Comparison of ENCODE assay signal across 14 mouse cellular contexts in genomic region chr12:69923128-69923527, GRCm38 (mm10).
"Had no signal": no experiment of that assay in that cellular context is flagged by ENCODE, and none has a peak within 500 bp of the region (broad histone marks: within the 10 kb centered on the region; RNA-seq: fewer than 3 reads in every experiment).

No protein-coding gene starts in this region.

- DNase-seq: kidney, adult 8-10 months; kidney, postnatal 25 days; lung, embryonic 14.5 days; lung, postnatal 10 days; midbrain, embryonic 14.5 days; right cerebral cortex, adult 18-20 months; right cerebral cortex, postnatal 25 days; thymus, postnatal 36 days had no signal

- H3K4me1 ChIP-seq: limb, embryonic 10.5 days; midbrain, embryonic 10.5 days; neural tube, embryonic 15.5 days had no signal

- H3K9me3 ChIP-seq: limb, embryonic 10.5 days; midbrain, embryonic 10.5 days; neural tube, embryonic 15.5 days had no signal

- H3K4me3 ChIP-seq: limb, embryonic 10.5 days; midbrain, embryonic 10.5 days; myocyte; neural tube, embryonic 15.5 days had no signal

- H3K27me3 ChIP-seq: neural tube, embryonic 15.5 days had no signal

- H3K27ac ChIP-seq: limb, embryonic 10.5 days; midbrain, embryonic 10.5 days; neural tube, embryonic 15.5 days had no signal

- H3K4me2 ChIP-seq: lung, embryonic 14.5 days; neural tube, embryonic 15.5 days had no signal

- H3K36me3 ChIP-seq: limb, embryonic 10.5 days had no signal

- ATAC-seq: inflammation-experienced regulatory T-cells, adult 6 months; intestine, postnatal 0 days had no signal

- H3K9ac ChIP-seq: lung, embryonic 14.5 days; neural tube, embryonic 15.5 days had no signal
